Mouse (Mus musculus): Measurements from ENCODE around the gene Hgd. TPM values are rescaled to one million over a fixed set of nuclear protein-coding genes. Genes with fewer than 3 reads are reported as not detected.

Hgd gene
- polyA plus RNA-seq (2015; fragmentation: Nextera tagmentation; extraction: Ambion mirVana): 0.19 and 0.34 TPM in 2 replicates

GRCm38 (mm10) chr16:37579994-37580393, at the start of gene Hgd:
Hgd (plus strand) TSS chr16:37580153.
- Histone ChIP-seq H3K4me1 (ENCODE audit: control insufficient read depth, insufficient read depth, low read length) (peaks cover 17% of the 10 kb centered on the region), H3K4me2 (ENCODE audit: low read length) (no peak within 1 kb of the TSS), H3K27me3 (ENCODE audit: control insufficient read depth, insufficient read depth, low read depth, low read length) (no peaks in the 10 kb centered on the region), H3K9me3 (replicated peaks; ENCODE audit: control insufficient read depth, low read length, poor library complexity, severe bottlenecking) (no peaks in the 10 kb centered on the region), H3K27ac (ENCODE audit: low read length) (no peak within 1 kb of the TSS), H3K4me3 (ENCODE audit: low read depth, low read length) (no peak within 1 kb of the TSS), H3K9ac (ENCODE audit: low read depth, low read length) (no peak within 1 kb of the TSS), H3K36me3 (ENCODE audit: control insufficient read depth, insufficient read depth, low read length) (no peaks in the 10 kb centered on the region)
- no peak for ATAC-seq
- WGBS: 75% methylated on average over 4 of the region's 4 CpGs

- WGBS: 90% methylated on average over 6 of the region's 6 CpGs
- Histone ChIP-seq H3K27me3 (ENCODE audit: control insufficient read depth, insufficient read depth, low read depth, low read length) (no peaks in the 10 kb centered on the region), H3K4me2 (ENCODE audit: low read length) (no peak overlapping the region)
Observed at GRCm38 (mm10) chr16:37530170-37530569, 49.8 kb upstream of the Hgd start.

GRCm38 (mm10) chr16:37532046-37532445, 47.9 kb upstream of the Hgd start:
- no peak for ATAC-seq
- H3K27ac ChIP-seq (ENCODE audit: low read length): no peak overlapping the region
- peaks cover 13% of the 10 kb centered on the region for H3K4me1 ChIP-seq (ENCODE audit: control insufficient read depth, insufficient read depth, low read length)
- no peak overlapping the region for H3K9ac ChIP-seq (ENCODE audit: low read depth, low read length)
- H3K4me2 ChIP-seq (ENCODE audit: low read length): no peak overlapping the region
- H3K27me3 ChIP-seq (ENCODE audit: control insufficient read depth, insufficient read depth, low read depth, low read length): no peaks in the 10 kb centered on the region
- H3K9me3 ChIP-seq (replicated peaks; ENCODE audit: control insufficient read depth, low read length, poor library complexity, severe bottlenecking): no peaks in the 10 kb centered on the region
- no peak overlapping the region for H3K4me3 ChIP-seq (ENCODE audit: low read depth, low read length)
- H3K36me3 ChIP-seq (ENCODE audit: control insufficient read depth, insufficient read depth, low read length): 0 out of 2 replicates have a peak, but pooled peaks cover 3% of the 10 kb centered on the region
- WGBS: 100% methylated on average over 1 of the region's 1 CpGs

More at GRCm38 (mm10) chr16:37530170-37530569, 49.8 kb upstream of the Hgd start:
- H3K4me3 ChIP-seq (ENCODE audit: low read depth, low read length): no peak overlapping the region
- H3K36me3 ChIP-seq (ENCODE audit: control insufficient read depth, insufficient read depth, low read length): 0 out of 2 replicates have a peak, but pooled peaks cover 3% of the 10 kb centered on the region
- no peaks in the 10 kb centered on the region for H3K9me3 ChIP-seq (replicated peaks; ENCODE audit: control insufficient read depth, low read length, poor library complexity, severe bottlenecking)
- H3K9ac ChIP-seq (ENCODE audit: low read depth, low read length): no peak overlapping the region
- H3K27ac ChIP-seq (ENCODE audit: low read length): no peak overlapping the region
- ATAC-seq: no peak
- peaks cover 13% of the 10 kb centered on the region for H3K4me1 ChIP-seq (ENCODE audit: control insufficient read depth, insufficient read depth, low read length)

- Histone ChIP-seq H3K27ac (ENCODE audit: low read length) (no peak overlapping the region), H3K9me3 (replicated peaks; ENCODE audit: control insufficient read depth, low read length, poor library complexity, severe bottlenecking) (no peaks in the 10 kb centered on the region), H3K36me3 (ENCODE audit: control insufficient read depth, insufficient read depth, low read length) (0 out of 2 replicates have a peak, but pooled peaks cover 3% of the 10 kb centered on the region), H3K27me3 (ENCODE audit: control insufficient read depth, insufficient read depth, low read depth, low read length) (no peaks in the 10 kb centered on the region), H3K9ac (ENCODE audit: low read depth, low read length) (no peak overlapping the region), H3K4me3 (ENCODE audit: low read depth, low read length) (no peak overlapping the region), H3K4me1 (ENCODE audit: control insufficient read depth, insufficient read depth, low read length) (peaks cover 17% of the 10 kb centered on the region), H3K4me2 (ENCODE audit: low read length) (no peak overlapping the region)
- ATAC-seq: no peak
- WGBS: 87% methylated on average over 8 of the region's 8 CpGs
Observed at GRCm38 (mm10) chr16:37533369-37534068, 46.4 kb upstream of the Hgd start.

GRCm38 (mm10) chr16:37539240-37539610, 40.7 kb upstream of the Hgd start:
- H3K9ac ChIP-seq (ENCODE audit: low read depth, low read length): peak overlapping the region; percentile 83

GRCm38 (mm10) chr16:37539611-37540580, 40.1 kb upstream of the Hgd start, which contains the start of the genes Gtf2e1 and Rabl3:
Gtf2e1 (minus strand) TSS chr16:37539789.
Rabl3 (plus strand) TSS chr16:37539885.
- Histone ChIP-seq H3K4me1 (ENCODE audit: control insufficient read depth, insufficient read depth, low read length) (peaks cover 18% of the 10 kb centered on the region), H3K9me3 (replicated peaks; ENCODE audit: control insufficient read depth, low read length, poor library complexity, severe bottlenecking) (no peaks in the 10 kb centered on the region), H3K36me3 (ENCODE audit: control insufficient read depth, insufficient read depth, low read length) (no peaks in the 10 kb centered on the region), H3K9ac (ENCODE audit: low read depth, low read length) (peak within 1 kb of the TSS; percentile 83), H3K4me2 (ENCODE audit: low read length) (peak within 1 kb of the TSS; percentile 76), H3K27ac (ENCODE audit: low read length) (peak within 1 kb of the TSS; percentile 86), H3K27me3 (ENCODE audit: control insufficient read depth, insufficient read depth, low read depth, low read length) (no peaks in the 10 kb centered on the region), H3K4me3 (ENCODE audit: low read depth, low read length) (peak within 1 kb of the TSS; percentile 66)
- WGBS: 3% methylated on average over 41 of the region's 41 CpGs
- ATAC-seq: peak; percentile 99

More at GRCm38 (mm10) chr16:37539240-37539610, 40.7 kb upstream of the Hgd start:
- WGBS: under 1% methylated on average over 22 of the region's 22 CpGs
- no peaks in the 10 kb centered on the region for H3K27me3 ChIP-seq (ENCODE audit: control insufficient read depth, insufficient read depth, low read depth, low read length)
- H3K27ac ChIP-seq (ENCODE audit: low read length): peak overlapping the region; percentile 86
- H3K9me3 ChIP-seq (replicated peaks; ENCODE audit: control insufficient read depth, low read length, poor library complexity, severe bottlenecking): no peaks in the 10 kb centered on the region
- peak; percentile 75 for ATAC-seq
- 0 out of 2 replicates have a peak, but pooled peaks cover 3% of the 10 kb centered on the region for H3K36me3 ChIP-seq (ENCODE audit: control insufficient read depth, insufficient read depth, low read length)
- peak overlapping the region; percentile 76 for H3K4me2 ChIP-seq (ENCODE audit: low read length)
- H3K4me3 ChIP-seq (ENCODE audit: low read depth, low read length): peak overlapping the region; percentile 66
- H3K4me1 ChIP-seq (ENCODE audit: control insufficient read depth, insufficient read depth, low read length): peaks cover 22% of the 10 kb centered on the region

- ATAC-seq: no peak
- Histone ChIP-seq H3K36me3 (ENCODE audit: control insufficient read depth, insufficient read depth, low read length) (no peaks in the 10 kb centered on the region), H3K4me2 (ENCODE audit: low read length) (no peak overlapping the region; the same call in 1 of the 2 replicates), H3K4me3 (ENCODE audit: low read depth, low read length) (no peak overlapping the region), H3K27me3 (ENCODE audit: control insufficient read depth, insufficient read depth, low read depth, low read length) (no peaks in the 10 kb centered on the region), H3K4me1 (ENCODE audit: control insufficient read depth, insufficient read depth, low read length) (peaks cover 18% of the 10 kb centered on the region), H3K9ac (ENCODE audit: low read depth, low read length) (no peak overlapping the region), H3K27ac (ENCODE audit: low read length) (no peak overlapping the region), H3K9me3 (replicated peaks; ENCODE audit: control insufficient read depth, low read length, poor library complexity, severe bottlenecking) (no peaks in the 10 kb centered on the region)
- 82% methylated on average over 6 of the region's 6 CpGs for WGBS
Observed at GRCm38 (mm10) chr16:37540776-37541175, 39.2 kb upstream of the Hgd start.

GRCm38 (mm10) chr16:37546312-37546711, 33.6 kb upstream of the Hgd start:
- no peak overlapping the region for H3K9ac ChIP-seq (ENCODE audit: low read depth, low read length)
- no peak for ATAC-seq
- peaks cover 3% of the 10 kb centered on the region; the same call in 1 of the 2 replicates for H3K4me1 ChIP-seq (ENCODE audit: control insufficient read depth, insufficient read depth, low read length)
- H3K36me3 ChIP-seq (ENCODE audit: control insufficient read depth, insufficient read depth, low read length): no peaks in the 10 kb centered on the region
- no peaks in the 10 kb centered on the region for H3K27me3 ChIP-seq (ENCODE audit: control insufficient read depth, insufficient read depth, low read depth, low read length)
- WGBS: 59% methylated on average over 5 of the region's 5 CpGs
- no peak overlapping the region for H3K4me2 ChIP-seq (ENCODE audit: low read length)
- H3K9me3 ChIP-seq (replicated peaks; ENCODE audit: control insufficient read depth, low read length, poor library complexity, severe bottlenecking): no peaks in the 10 kb centered on the region
- H3K4me3 ChIP-seq (ENCODE audit: low read depth, low read length): no peak overlapping the region
- no peak overlapping the region for H3K27ac ChIP-seq (ENCODE audit: low read length)

All from midbrain, embryonic 16.5 days (tissue).